Mouse (Mus musculus): ENCODE measurements around the gene Rsph10b. TPM values are rescaled to one million over a fixed set of nuclear protein-coding genes. Genes with fewer than 3 reads are reported as not detected.

The Rsph10b gene
- polyA plus RNA-seq (2015; fragmentation: Nextera tagmentation; extraction: Ambion mirVana), result 0.43 and 0.48 TPM in 2 replicates

- H3K4me3 ChIP-seq (replicated peaks), result no peak within 1 kb of the TSS
- ATAC-seq (ENCODE audit: insufficient read depth, low FRiP score, low read depth), result peak; percentile 22; the same call in 1 of the 2 replicates
- H3K4me1 ChIP-seq, result no peaks in the 10 kb centered on the region
- no peak within 1 kb of the TSS for H3K4me2 ChIP-seq
- no peak within 1 kb of the TSS for H3K27ac ChIP-seq
- H3K36me3 ChIP-seq, result peaks cover 25% of the 10 kb centered on the region
- WGBS, result 27% methylated on average over 8 of the region's 8 CpGs
- no peaks in the 10 kb centered on the region for H3K27me3 ChIP-seq (replicated peaks)
- H3K9ac ChIP-seq, result no peak within 1 kb of the TSS
- no peaks in the 10 kb centered on the region for H3K9me3 ChIP-seq
Measured at GRCm38 (mm10) chr5:143932831-143933230, at the start of gene Rsph10b. Rsph10b (plus strand) TSS chr5:143933035.

DNA sequence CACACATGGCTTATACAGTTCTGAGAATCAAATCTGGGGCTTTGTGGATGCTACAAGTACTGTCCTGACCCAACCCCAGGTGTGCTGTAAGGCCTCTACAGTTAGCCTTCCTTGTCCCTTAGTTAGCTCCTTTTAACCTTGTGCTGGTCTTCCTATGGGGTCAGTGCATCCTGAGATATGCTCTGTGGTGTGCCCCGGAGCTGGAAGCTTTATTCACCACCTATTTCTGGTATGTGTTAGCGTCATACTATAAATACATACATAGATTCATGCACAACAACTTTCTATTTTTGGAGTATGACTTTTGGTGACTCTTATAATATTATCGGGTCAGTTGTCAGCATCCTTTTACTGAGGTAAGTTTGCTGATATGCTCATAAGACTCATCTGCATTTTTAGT, 47.6 kb upstream of the Rsph10b start:
- Histone ChIP-seq H3K4me1 (no peaks in the 10 kb centered on the region), H3K36me3 (peaks cover 54% of the 10 kb centered on the region), H3K4me3 (replicated peaks) (no peak overlapping the region), H3K4me2 (no peak overlapping the region), H3K9me3 (no peaks in the 10 kb centered on the region), H3K27me3 (replicated peaks) (no peaks in the 10 kb centered on the region), H3K9ac (no peak overlapping the region), H3K27ac (no peak overlapping the region)
- WGBS, result 94% methylated on average over 3 of the region's 3 CpGs
- ATAC-seq (ENCODE audit: insufficient read depth, low FRiP score, low read depth), result no peak

GRCm38 (mm10) chr5:143890741-143891140, 42.1 kb upstream of the Rsph10b start:
- Histone ChIP-seq H3K36me3 (peaks cover 29% of the 10 kb centered on the region), H3K27ac (no peak overlapping the region), H3K27me3 (replicated peaks) (no peaks in the 10 kb centered on the region), H3K9ac (no peak overlapping the region), H3K4me1 (no peaks in the 10 kb centered on the region), H3K9me3 (no peaks in the 10 kb centered on the region), H3K4me2 (no peak overlapping the region), H3K4me3 (replicated peaks) (no peak overlapping the region)
- no peak for ATAC-seq (ENCODE audit: insufficient read depth, low FRiP score, low read depth)
- 66% methylated on average over 6 of the region's 6 CpGs for WGBS

DNA sequence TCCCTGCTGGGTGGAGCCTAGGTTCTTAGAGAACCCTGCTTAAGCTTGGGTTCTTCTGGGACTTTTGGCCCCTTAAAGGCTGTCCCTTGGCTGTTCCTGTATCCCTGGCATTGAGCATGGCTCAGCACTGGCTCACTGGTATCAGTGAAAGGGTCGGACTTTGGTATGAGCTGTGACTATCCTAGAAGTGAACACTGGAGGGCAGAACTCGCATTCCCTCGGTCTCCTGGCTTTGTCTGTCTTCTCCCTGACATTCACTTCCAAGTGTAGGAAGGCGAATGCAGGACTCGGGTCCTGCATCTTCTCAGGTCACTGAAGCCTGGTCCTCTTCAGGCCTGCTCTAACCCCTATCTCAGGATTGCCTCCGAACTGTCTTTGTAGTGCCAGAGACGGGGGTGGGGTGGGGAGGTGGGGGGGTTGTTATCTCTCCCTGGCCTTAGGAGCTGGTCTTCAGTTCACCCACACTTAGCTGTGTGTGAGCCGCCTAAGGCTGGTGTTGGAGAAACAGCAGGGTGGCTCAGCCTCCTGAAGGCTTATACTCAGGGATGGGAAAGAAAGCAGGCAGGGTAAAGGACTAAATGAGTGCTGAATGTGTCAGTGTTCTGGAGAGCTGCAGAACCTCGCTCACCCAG, 40.5 kb upstream of the Rsph10b start:
- 73% methylated on average over 9 of the region's 9 CpGs for WGBS
- no peak for ATAC-seq (ENCODE audit: insufficient read depth, low FRiP score, low read depth)
- peaks cover 20% of the 10 kb centered on the region for H3K36me3 ChIP-seq

DNA sequence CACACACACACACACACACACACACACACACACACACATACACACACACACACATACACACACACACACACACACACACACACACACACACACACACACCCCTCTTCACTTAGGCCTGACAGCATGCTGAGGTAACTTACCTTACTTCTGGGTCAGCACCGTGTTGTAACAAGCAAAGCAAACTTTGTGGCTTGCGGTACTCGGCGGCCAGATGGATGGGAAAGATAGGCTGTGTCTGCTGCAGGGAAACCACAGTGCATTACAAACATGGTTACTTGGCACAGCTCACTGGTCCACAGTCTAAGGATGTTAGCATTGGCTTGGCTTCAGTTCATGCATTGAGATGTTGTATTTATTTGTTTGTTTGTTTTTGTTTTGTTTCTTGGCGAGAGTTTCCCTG, 39.4 kb upstream of the Rsph10b start:
- ATAC-seq (ENCODE audit: insufficient read depth, low FRiP score, low read depth), result no peak
- Histone ChIP-seq H3K4me2 (no peak overlapping the region), H3K9ac (no peak overlapping the region), H3K9me3 (no peaks in the 10 kb centered on the region), H3K27me3 (replicated peaks) (no peaks in the 10 kb centered on the region), H3K27ac (no peak overlapping the region), H3K4me3 (replicated peaks) (no peak overlapping the region), H3K36me3 (peaks cover 23% of the 10 kb centered on the region), H3K4me1 (no peaks in the 10 kb centered on the region)
- WGBS, result 63% methylated on average over 5 of the region's 5 CpGs

More for the DNA sequence above, 40.5 kb upstream of the Rsph10b start:
- Histone ChIP-seq H3K27me3 (replicated peaks) (no peaks in the 10 kb centered on the region), H3K4me3 (replicated peaks) (no peak overlapping the region), H3K4me2 (no peak overlapping the region), H3K27ac (no peak overlapping the region), H3K9ac (no peak overlapping the region), H3K9me3 (no peaks in the 10 kb centered on the region), H3K4me1 (no peaks in the 10 kb centered on the region)

GRCm38 (mm10) chr5:143897635-143898330, 35.1 kb upstream of the Rsph10b start, which contains the start of gene Ankrd61:
Ankrd61 (minus strand) TSS chr5:143897685.
- Histone ChIP-seq H3K9ac (no peak within 1 kb of the TSS), H3K27me3 (replicated peaks) (no peaks in the 10 kb centered on the region), H3K4me3 (replicated peaks) (no peak within 1 kb of the TSS), H3K9me3 (no peaks in the 10 kb centered on the region), H3K4me1 (no peaks in the 10 kb centered on the region), H3K36me3 (peaks cover 33% of the 10 kb centered on the region), H3K4me2 (no peak within 1 kb of the TSS), H3K27ac (no peak within 1 kb of the TSS)
- 87% methylated on average over 14 of the region's 14 CpGs for WGBS
- ATAC-seq (ENCODE audit: insufficient read depth, low FRiP score, low read depth), result no peak

DNA sequence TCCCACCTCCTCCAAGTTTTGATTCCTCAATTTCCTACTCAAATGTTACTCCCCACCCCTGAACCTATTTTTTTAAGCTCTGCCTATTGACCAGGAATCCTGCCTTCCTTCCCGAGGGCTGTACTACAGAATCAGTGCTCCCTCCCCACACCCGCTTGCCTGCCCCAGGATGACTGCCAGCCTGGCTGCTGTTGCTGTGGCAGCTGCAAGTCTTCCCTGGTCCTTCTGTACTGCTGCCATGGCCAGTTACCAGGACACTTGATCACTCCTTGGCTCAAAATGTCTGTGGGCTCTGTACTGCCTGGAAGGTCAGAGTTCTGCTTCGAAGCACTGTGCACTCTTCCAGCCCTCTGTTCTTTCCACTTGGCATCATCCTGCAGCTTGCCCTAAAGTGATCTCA, 30.7 kb upstream of the Rsph10b start:
- Histone ChIP-seq H3K27me3 (replicated peaks) (no peaks in the 10 kb centered on the region), H3K9me3 (no peaks in the 10 kb centered on the region), H3K27ac (no peak overlapping the region), H3K4me3 (replicated peaks) (no peak overlapping the region), H3K9ac (no peak overlapping the region), H3K4me1 (no peaks in the 10 kb centered on the region), H3K36me3 (peaks cover 52% of the 10 kb centered on the region), H3K4me2 (no peak overlapping the region)
- 79% methylated on average over 3 of the region's 3 CpGs for WGBS
- ATAC-seq (ENCODE audit: insufficient read depth, low FRiP score, low read depth), result no peak

DNA sequence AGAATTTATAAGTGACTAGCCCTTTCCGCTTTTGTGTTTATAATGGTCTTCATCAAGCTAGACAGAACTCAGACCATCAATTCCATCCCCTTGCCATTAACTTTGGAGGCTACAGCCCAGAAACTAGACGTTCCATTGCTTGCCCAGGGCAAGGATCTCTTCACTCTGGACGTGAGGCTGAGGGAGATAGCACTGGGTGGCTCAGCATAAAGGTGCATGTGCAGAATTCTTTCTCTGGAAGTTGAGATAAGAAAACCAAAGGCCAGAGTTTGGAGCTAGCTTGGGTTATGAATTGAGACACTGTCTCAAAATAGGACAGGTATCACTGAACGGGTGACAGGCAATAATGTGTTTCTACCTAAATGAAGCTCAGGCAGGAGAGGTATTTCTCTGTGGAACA, 29.0 kb upstream of the Rsph10b start:
- Histone ChIP-seq H3K36me3 (peaks cover 43% of the 10 kb centered on the region), H3K4me2 (no peak overlapping the region), H3K27ac (no peak overlapping the region), H3K4me1 (peaks cover 8% of the 10 kb centered on the region), H3K9ac (no peak overlapping the region), H3K27me3 (replicated peaks) (no peaks in the 10 kb centered on the region), H3K9me3 (no peaks in the 10 kb centered on the region), H3K4me3 (replicated peaks) (no peak overlapping the region)
- 79% methylated on average over 4 of the region's 4 CpGs for WGBS
- ATAC-seq (ENCODE audit: insufficient read depth, low FRiP score, low read depth), result no peak

GRCm38 (mm10) chr5:143906429-143906828, 26.4 kb upstream of the Rsph10b start:
- H3K4me1 ChIP-seq, result peaks cover 16% of the 10 kb centered on the region
- H3K36me3 ChIP-seq, result peaks cover 29% of the 10 kb centered on the region
- H3K4me2 ChIP-seq, result no peak overlapping the region
- no peak overlapping the region for H3K9ac ChIP-seq
- no peak for ATAC-seq (ENCODE audit: insufficient read depth, low FRiP score, low read depth)
- 86% methylated on average over 8 of the region's 8 CpGs for WGBS
- H3K27me3 ChIP-seq (replicated peaks), result no peaks in the 10 kb centered on the region
- no peaks in the 10 kb centered on the region for H3K9me3 ChIP-seq
- H3K4me3 ChIP-seq (replicated peaks), result no peak overlapping the region
- H3K27ac ChIP-seq, result no peak overlapping the region

DNA sequence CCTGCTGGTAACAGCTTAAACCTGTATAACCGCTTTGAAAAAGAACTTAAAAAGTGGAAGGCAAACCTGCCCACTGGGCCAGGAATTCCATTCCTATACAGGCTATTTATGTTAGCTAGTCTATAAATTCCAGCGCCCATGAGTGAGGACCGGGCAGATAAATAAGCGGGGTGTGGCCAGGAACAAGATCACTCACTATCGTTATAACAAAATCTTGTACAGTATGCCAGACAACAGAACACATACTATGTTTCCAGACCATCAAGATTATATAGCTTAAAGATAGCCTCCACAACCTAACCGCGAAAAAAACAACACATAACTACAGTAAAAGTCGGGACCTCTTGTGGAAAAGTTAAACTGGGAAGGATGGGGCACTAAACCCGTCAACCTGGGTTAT, 23.9 kb upstream of the Rsph10b start:
- WGBS, result 1% methylated on average over 9 of the region's 9 CpGs
- H3K4me1 ChIP-seq, result peaks cover 16% of the 10 kb centered on the region
- ATAC-seq (ENCODE audit: insufficient read depth, low FRiP score, low read depth), result no peak

GRCm38 (mm10) chr5:143909417-143910400, 23.1 kb upstream of the Rsph10b start, which contains the start of the genes Aimp2 and Pms2:
Aimp2 (minus strand) TSS chr5:143909847.
Pms2 (plus strand) TSS chr5:143909964.
- Histone ChIP-seq H3K4me1 (peaks cover 16% of the 10 kb centered on the region), H3K9ac (peak within 1 kb of the TSS; percentile 65), H3K4me3 (replicated peaks) (peak within 1 kb of the TSS; percentile 66), H3K27me3 (replicated peaks) (no peaks in the 10 kb centered on the region), H3K36me3 (peaks cover 8% of the 10 kb centered on the region; the same call in 1 of the 2 replicates), H3K9me3 (no peaks in the 10 kb centered on the region), H3K27ac (peak within 1 kb of the TSS; percentile 92), H3K4me2 (peak within 1 kb of the TSS; percentile 70)
- peak; percentile 97 for ATAC-seq (ENCODE audit: insufficient read depth, low FRiP score, low read depth)
- WGBS, result under 1% methylated on average over 70 of the region's 70 CpGs

More for the DNA sequence above, 23.9 kb upstream of the Rsph10b start:
- Histone ChIP-seq H3K9ac (peak overlapping the region; percentile 65; the same call in 1 of the 2 replicates), H3K36me3 (peaks cover 8% of the 10 kb centered on the region; the same call in 1 of the 2 replicates), H3K27me3 (replicated peaks) (no peaks in the 10 kb centered on the region), H3K27ac (peak overlapping the region; percentile 92), H3K4me3 (replicated peaks) (peak overlapping the region; percentile 66), H3K9me3 (no peaks in the 10 kb centered on the region), H3K4me2 (peak overlapping the region; percentile 70)
